Comparison of ENCODE assay signal across 8 mouse cellular contexts in the genomic region with DNA sequence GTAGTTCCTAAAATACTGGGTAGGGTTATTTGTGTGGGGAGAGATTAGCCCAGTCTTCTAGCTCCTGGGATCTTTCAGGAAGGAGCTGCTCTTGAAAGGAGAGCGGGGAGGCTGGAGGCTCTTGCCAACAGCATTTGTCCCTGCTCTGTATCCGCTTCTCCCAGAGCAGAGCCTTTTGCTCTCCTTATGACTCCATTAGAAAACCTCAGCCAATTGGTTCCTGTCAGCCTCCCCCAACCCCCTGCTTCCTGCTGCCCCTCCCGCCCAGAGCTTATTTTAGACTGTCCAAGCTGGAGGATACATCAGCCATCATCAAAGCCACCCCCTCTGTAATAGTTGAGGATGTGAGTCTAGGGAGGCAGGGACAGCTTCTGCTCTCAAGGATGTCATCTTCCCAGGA. TPM values are rescaled to one million over a fixed set of nuclear protein-coding genes. Genes with fewer than 3 reads are reported as not detected.
A peak's percentile ranks its signal among the peaks of the same experiment; 100 is the strongest.
DNase-seq lines count a peak whose midpoint lies in the region; ATAC-seq and TF ChIP-seq lines count a peak whose summit lies in the region.

No protein-coding gene starts in this region.

- H3K79me2 ChIP-seq in C2C12 (ENCODE audit: control insufficient read depth, insufficient read depth), result peaks cover 81% of the 10 kb centered on the region

- TF ChIP-seq CTCF in C2C12 (IDR thresholded peaks at IDR 0.05; ENCODE audit: control insufficient read depth, insufficient read depth, insufficient read length), result no peak
- no peak for TF ChIP-seq CTCF in left cerebral cortex, adult 2 months (IDR thresholded peaks at IDR 0.05)
- no peak for TF ChIP-seq CTCF in stomach, postnatal 0 days (IDR thresholded peaks at IDR 0.05; ENCODE audit: low read depth)

- H3K9ac ChIP-seq in hindbrain, embryonic 13.5 days, result peak overlapping the region; percentile 87
- peak overlapping the region; percentile 28; the same call in 1 of the 2 replicates for H3K9ac ChIP-seq in stomach, postnatal 0 days (ENCODE audit: low read length)

- peak overlapping the region; percentile 94 for H3K4me2 ChIP-seq in hindbrain, embryonic 13.5 days
- peak overlapping the region; percentile 81 for H3K4me2 ChIP-seq in stomach, postnatal 0 days (replicated peaks; ENCODE audit: low read depth)

- intact Hi-C loops in left cerebral cortex, adult 2 months (cut with DNase I), result loop anchor here (2.0 to 5.0 kb wide), 3 partner anchors 42 to 282 kb away; a partner anchor contains a TSS

- 49% methylated on average over 3 of the region's 3 CpGs for WGBS in hindbrain, embryonic 13.5 days
- WGBS in stomach, postnatal 0 days, result 17% methylated on average over 3 of the region's 3 CpGs

- H3K9me3 ChIP-seq in hindbrain, embryonic 13.5 days, result no peaks in the 10 kb centered on the region
- no peaks in the 10 kb centered on the region for H3K9me3 ChIP-seq in stomach, postnatal 0 days (ENCODE audit: control insufficient read depth, low read length)

- peaks cover 71% of the 10 kb centered on the region for H3K79me3 ChIP-seq in C2C12 (ENCODE audit: low read depth)

- H3K36me3 ChIP-seq in C2C12 (ENCODE audit: control insufficient read depth, insufficient read depth), result peaks cover 12% of the 10 kb centered on the region
- no peaks in the 10 kb centered on the region for H3K36me3 ChIP-seq in hindbrain, embryonic 13.5 days
- no peaks in the 10 kb centered on the region for H3K36me3 ChIP-seq in stomach, postnatal 0 days (ENCODE audit: control insufficient read depth, insufficient read depth, low read length)

- no peak for TF ChIP-seq EP300 in stomach, postnatal 0 days (optimal IDR thresholded peaks at IDR 0.05)

- H3K4me3 ChIP-seq in C2C12 (ENCODE audit: insufficient read depth, poor library complexity, severe bottlenecking), result peak overlapping the region; percentile 8
- H3K4me3 ChIP-seq in hindbrain, embryonic 13.5 days, result peak overlapping the region; percentile 64
- H3K4me3 ChIP-seq in left cerebral cortex, adult 2 months, result peak overlapping the region; percentile 64
- no peak overlapping the region for H3K4me3 ChIP-seq in stomach, postnatal 0 days (ENCODE audit: low read depth, low read length)

- H3K27ac ChIP-seq in hindbrain, embryonic 13.5 days, result peak overlapping the region; percentile 64
- H3K27ac ChIP-seq in left cerebral cortex, adult 2 months, result peak overlapping the region; percentile 86
- H3K27ac ChIP-seq in stomach, postnatal 0 days (replicated peaks), result peak overlapping the region; percentile 64; the same call in 1 of the 2 replicates

- H3K27me3 ChIP-seq in C2C12 (ENCODE audit: control insufficient read depth, insufficient read depth, insufficient read length), result no peaks in the 10 kb centered on the region
- no peaks in the 10 kb centered on the region for H3K27me3 ChIP-seq in hindbrain, embryonic 13.5 days
- H3K27me3 ChIP-seq in stomach, postnatal 0 days (ENCODE audit: control insufficient read depth, insufficient read depth, low read length), result no peaks in the 10 kb centered on the region

- DNase-seq in cerebellum, adult 18-20 months, result peak; percentile 57 to 67
- DNase-seq in frontal cortex, postnatal 36 days (ENCODE audit: low spot score in 2 of 2), result peak; percentile 54 to 58
- DNase-seq in left cerebral cortex, adult 2 months (ENCODE audit: extremely low spot score in 1 of 2, low spot score in 2 of 2), result peak; percentile 25 to 30
- DNase-seq in lung, postnatal 4 days, result peak; percentile 69 to 79
- DNase-seq in stomach, postnatal 0 days (ENCODE audit: low spot score), result peak; percentile 38
- DNase-seq in natural killer cell, adult 2 months (ENCODE audit: low spot score in 2 of 2), result no peak

- no peak for ATAC-seq in hindbrain, embryonic 13.5 days (ENCODE audit: low FRiP score)
- ATAC-seq in stomach, postnatal 0 days (ENCODE audit: low FRiP score, low TSS enrichment), result no peak

- H3ac ChIP-seq in C2C12 (ENCODE audit: control insufficient read depth, insufficient read length, low read depth), result no peak overlapping the region

- H3K4me1 ChIP-seq in hindbrain, embryonic 13.5 days (replicated peaks), result peaks cover 62% of the 10 kb centered on the region
- H3K4me1 ChIP-seq in stomach, postnatal 0 days (replicated peaks; ENCODE audit: control insufficient read depth, insufficient read depth), result peaks cover 5% of the 10 kb centered on the region

TF ChIP-seq in C2C12, 6 proteins besides CTCF, POLR2A, EP300 and RAD21:
- TF ChIP-seq MAX (IDR thresholded peaks at IDR 0.05) (no peak), FOSL1 (IDR thresholded peaks at IDR 0.05; ENCODE audit: insufficient read depth, low read length, poor library complexity, severe bottlenecking) (no peak), CEBPB (IDR thresholded peaks at IDR 0.05; ENCODE audit: low read depth) (no peak), USF1 (IDR thresholded peaks at IDR 0.05; ENCODE audit: low read depth) (no peak)

RNA-seq across cellular contexts. Expression of a gene that starts 3.7 kb away (rescaled TPM):
- polyA plus RNA-seq in C2C12 (2012; fragmentation: generic; extraction: Trizol), result 257 TPM
- polyA plus RNA-seq in hindbrain, embryonic 13.5 days (2015; fragmentation: Nextera tagmentation; extraction: Ambion mirVana), result 36.6 and 37.9 TPM in 2 replicates
- 100 to 1,000 TPM; 297 to 299 TPM for total RNA-seq in left cerebral cortex, adult 2 months (2021)
- 51.1 and 56.8 TPM in 2 replicates for polyA plus RNA-seq in stomach, postnatal 0 days (2015; fragmentation: Nextera tagmentation; extraction: Ambion mirVana)

Comparison
In these comparisons a context has a peak if more than half of its experiments do, and no peak if none do; other contexts are left out.
1. DNase-seq: peak in cerebellum, adult 18-20 months (2 of 2), frontal cortex, postnatal 36 days (2 of 2), left cerebral cortex, adult 2 months (2 of 2), lung, postnatal 4 days (2 of 2) and stomach, postnatal 0 days (single experiment); none in natural killer cell, adult 2 months (0 of 2).
2. Peak in every context shown above with its lines, with median percentiles within 50 percentile points of each other: H3K27ac ChIP-seq.